Mouse (Mus musculus) urinary bladder, postnatal 10 days (tissue): ENCODE results near the gene Grem2.

Source experiments
- DNase-seq: peaks from one replicate; pipeline ENCODE4 v3.0.0; 2022; ENCODE audit warnings: low spot score

Gene Grem2

GRCm38 (mm10) chr1:174921298-174921955, at the start of gene Grem2:
Gene Grem2, minus strand, starts transcription at chr1:174921819.
- no peak for DNase-seq

GRCm38 (mm10) chr1:174959837-174960236, 38.2 kb upstream of the Grem2 start:
- DNase-seq = no peak

- DNase-seq = no peak
Measured at GRCm38 (mm10) chr1:174931003-174931619, 9.5 kb upstream of the Grem2 start.

DNA sequence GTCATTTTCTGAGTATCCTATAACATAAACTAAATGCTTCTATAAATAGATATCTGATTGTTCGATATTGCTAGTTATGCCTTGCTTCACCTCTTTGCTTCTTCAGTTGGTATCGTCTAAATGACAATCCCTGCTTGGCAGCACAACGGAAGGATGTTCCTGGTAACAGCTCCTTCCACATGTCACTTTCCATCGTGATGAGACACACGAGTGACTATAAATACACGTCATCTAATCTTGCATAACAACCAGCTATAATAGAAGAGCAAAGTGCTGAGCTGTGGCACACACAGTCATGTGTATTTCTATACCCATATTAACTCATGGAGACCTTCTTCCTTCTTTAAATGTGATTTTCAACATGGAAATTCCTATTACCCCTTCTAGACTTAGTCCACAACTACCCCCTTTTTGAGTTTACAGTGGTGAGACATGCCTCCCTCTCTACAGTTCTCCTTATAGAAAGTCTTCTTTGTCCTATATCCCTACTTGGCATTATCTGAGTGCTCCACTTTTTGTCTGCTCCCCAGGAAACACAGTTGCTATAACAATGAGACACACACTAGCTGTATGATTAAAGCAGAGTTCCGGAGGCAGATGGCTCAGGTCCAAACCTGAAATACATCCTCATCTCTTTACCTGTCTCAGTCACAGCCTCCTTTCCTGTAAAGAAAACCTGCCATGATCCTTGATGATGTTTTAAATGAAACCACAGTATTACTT, 8.0 kb upstream of the Grem2 start:
- DNase-seq = no peak

DNA sequence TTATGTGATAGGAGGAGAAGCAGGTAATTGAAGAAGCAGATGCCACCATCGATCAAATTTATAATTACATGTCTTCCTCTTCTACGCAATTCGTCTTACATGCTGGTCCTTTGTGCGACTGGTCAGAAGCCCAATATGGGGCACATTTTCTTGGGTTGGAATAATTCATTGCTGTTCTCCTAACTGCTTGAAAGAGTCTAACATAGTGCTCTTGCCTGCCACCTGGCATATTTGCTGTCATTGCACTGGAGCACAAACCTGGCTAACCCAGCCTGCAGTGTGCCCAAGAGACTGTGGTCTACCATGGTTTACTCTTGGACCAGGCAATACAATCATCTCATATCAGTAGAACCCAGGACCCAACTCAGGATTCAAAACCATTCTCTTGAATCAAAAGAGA, 2.7 kb downstream of the Grem2 start:
- DNase-seq = no peak

- DNase-seq = no peak
Measured at GRCm38 (mm10) chr1:174918236-174918870, 3.3 kb downstream of the Grem2 start.

GRCm38 (mm10) chr1:174909834-174910233, 11.8 kb downstream of the Grem2 start:
- no peak for DNase-seq

DNA sequence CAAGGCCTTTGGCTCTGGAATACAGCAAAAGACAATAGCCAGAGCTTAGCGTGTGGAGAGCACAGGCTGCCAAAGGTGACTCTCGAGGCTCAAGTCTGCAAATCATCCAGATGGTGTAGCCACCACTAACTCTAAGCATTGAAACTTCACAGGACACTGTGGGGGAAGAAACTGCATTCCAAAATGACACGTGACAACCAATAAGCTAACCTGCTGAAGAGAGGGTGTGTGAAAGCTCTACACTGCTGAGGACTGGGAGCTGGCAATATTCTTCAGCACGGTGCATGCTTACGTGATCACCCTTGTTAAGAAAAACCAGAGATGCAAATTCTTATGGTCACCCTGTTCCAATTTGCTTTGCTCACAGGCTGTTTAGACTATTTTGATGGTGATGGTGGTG, 13.4 kb downstream of the Grem2 start:
- DNase-seq = no peak

- no peak for DNase-seq
Measured at GRCm38 (mm10) chr1:174907637-174908036, 14.0 kb downstream of the Grem2 start.

DNA sequence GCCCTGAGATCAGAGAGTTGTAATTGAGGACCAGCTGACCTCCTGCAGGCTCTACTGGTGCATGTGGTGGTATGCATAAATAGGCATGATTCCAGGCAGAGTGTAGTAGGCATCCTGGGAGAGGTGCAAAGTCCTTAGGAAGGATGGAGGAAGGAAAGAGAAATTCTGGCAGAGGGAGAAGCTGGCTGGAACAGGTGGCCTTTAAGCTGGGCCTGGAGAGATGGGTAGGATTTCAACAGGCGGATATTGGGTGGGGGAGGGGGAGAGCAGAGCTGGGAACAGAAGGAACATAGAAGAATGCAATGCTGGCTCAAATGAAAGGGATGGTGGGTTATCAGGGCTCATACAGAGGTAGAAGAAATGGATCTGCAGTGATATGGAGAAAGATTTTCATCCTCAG, 18.9 kb downstream of the Grem2 start:
- no peak for DNase-seq

- no peak for DNase-seq
Measured at GRCm38 (mm10) chr1:174892471-174892870, 29.1 kb downstream of the Grem2 start.

GRCm38 (mm10) chr1:174888684-174889405, 32.8 kb downstream of the Grem2 start:
- DNase-seq = no peak

- no peak for DNase-seq
Measured at GRCm38 (mm10) chr1:174888073-174888472, 33.5 kb downstream of the Grem2 start.

DNA sequence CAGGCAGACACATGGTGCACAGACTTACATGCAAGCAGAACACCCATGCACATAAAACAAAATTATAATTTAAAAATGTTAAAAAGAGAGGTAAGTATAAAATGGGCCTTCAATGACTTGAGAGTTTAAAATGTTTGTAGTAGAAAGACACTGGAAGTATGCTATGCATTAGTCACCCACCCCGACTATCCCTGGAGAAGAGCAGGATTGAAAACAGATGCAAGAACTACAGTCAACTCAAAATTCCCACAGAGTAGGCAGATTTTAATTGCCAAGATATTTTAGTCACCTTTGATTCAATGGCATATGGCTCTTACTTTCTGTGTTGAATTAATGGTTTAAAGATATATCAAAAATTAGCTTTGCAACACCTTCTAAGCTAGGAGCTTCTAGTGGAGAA, 39.1 kb downstream of the Grem2 start:
- no peak for DNase-seq

DNA sequence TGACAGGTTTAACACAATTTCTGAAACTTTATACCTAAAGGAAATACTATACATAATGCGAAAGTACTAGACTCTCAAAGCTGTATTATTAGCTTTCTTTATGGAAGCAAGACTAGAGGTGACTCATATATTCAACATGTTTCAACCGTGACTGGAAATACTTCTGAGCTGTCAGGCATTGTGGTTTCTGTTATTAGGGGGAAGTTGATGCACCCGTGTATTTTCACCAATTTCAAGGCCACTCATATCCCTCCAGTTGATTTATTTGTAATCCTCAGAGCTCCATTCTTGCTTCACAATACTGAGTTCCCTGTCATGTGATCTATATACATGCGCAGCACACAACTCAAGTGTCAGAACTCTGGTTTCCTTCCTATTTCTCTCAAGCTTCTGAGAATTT, 46.4 kb downstream of the Grem2 start:
- no peak for DNase-seq

DNA sequence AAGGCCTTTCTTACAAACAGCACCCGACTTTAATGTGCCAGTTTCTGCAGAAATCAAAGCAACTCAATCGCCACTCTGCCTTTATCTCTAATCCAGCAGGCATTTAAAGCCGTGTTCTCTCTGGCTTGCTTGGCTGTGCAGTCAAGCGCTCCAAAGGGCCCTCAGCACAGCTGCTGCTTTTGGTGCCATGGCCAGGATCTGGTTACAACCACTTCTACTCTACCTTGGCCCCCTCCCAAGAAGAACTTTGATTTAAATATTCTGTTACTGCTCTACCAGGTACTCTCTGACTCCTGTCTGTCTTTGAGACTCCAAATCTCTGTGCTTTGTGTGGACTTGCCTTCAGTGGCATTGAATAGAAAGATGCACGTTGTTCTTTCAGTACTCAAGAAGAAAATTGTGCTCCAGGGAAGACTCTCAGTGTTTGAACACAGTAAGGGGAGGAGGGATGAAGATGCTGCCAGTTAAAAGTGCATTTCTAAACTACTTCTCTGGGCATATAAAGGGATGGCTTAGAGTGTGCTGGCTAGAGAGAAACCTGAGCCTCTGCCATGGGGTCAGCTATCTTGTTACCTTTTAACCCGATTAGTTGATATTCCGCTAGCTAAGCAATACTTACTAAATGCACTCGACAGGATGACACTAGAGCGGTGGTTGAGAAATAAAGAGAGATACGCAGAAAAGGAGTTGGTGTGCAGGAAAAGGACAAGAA, 61.1 kb downstream of the Grem2 start:
- no peak for DNase-seq

DNA sequence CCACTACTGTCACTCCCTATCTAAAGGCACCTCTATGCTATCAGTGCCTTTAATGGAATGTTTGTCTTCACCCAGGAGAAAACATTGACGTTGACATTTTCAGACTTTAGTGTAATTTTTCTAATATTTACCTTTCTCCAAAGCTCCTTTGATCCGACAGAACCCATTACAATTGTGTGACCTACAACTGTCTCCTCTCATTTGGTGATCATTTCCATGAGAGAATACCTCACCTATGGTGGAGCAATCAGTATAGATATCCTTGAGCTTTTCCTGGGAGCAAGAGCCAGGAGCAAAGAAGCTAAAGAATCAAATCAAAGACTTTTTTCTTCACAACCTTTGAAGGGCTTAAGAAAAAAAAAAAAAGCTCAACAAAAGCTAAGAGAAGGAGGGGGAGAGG, 65.4 kb downstream of the Grem2 start:
- no peak for DNase-seq

DNA sequence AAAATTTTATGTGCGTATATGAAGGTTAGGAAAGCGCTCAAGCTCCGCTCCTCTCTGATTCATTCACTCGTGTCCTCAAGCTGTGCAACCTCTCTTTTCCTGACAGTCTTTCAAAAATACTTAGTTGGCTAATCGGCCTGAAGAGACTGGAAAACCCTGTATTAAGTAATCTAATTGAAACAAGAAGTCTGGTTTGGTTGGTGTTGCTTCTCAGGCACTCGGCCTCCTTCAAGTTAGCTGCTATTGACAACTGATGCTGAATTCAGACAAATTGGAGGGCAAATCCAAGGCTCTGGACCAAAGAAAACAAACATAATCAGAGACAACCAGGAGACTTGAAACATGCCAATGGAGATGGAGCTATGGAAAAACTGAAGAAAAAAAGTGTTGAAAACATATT, 76.8 kb downstream of the Grem2 start:
- DNase-seq = no peak

DNA sequence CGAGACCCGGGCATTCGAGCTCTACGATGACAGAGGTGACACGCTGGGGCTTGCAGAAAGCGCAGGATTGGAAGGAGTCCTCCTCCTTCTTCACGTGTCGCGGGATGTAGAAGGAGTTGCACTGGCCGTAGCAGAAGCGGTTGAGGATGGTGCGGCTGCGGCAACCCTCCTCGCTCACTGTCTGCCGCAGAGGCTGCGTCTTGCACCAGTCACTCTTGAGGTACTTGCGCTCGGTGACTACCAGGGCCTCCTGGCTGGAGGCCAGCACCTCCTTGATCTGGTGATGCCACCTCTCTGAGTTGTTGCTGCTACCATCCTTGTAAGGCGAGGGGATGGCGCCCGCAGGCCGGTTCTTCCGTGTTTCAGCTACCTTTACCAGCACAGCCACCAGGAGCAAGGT, 84.8 kb downstream of the Grem2 start:
- DNase-seq = no peak

- DNase-seq = no peak
Measured at GRCm38 (mm10) chr1:174826562-174826961, 95.1 kb downstream of the Grem2 start.

GRCm38 (mm10) chr1:174811846-174812245, 109.8 kb downstream of the Grem2 start:
- no peak for DNase-seq

- DNase-seq = no peak
Measured at GRCm38 (mm10) chr1:174788617-174789016, 133.0 kb downstream of the Grem2 start.
